In the genomic region with DNA sequence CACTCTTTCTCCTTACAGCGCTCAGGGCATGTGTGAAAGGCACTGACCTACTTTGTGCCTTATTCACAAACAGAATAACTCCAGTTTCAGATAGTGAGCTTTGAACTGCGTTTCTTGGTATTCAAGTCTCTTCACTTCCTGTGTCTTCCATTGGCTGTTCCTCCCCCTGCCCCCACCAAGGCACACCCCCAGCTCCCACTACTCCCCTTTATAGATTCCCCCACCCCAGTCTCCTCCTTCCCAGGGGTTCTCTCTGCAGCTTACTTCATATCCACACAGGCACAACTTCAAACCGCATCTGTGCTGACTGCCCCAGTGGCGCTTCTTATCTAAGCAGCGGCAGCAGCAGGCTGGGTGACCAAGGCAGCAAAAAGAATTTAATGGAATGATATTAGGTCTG, we compare ENCODE assay signal across 11 mouse cellular contexts.
A peak's percentile ranks its signal among the peaks of the same experiment; 100 is the strongest.
DNase-seq lines count a peak whose midpoint lies in the region; ATAC-seq lines count a peak whose summit lies in the region.
"Had no signal": no experiment of that assay in that cellular context is flagged by ENCODE, and none has a peak within 500 bp of the region (broad histone marks: within the 10 kb centered on the region; RNA-seq: fewer than 3 reads in every experiment).

No protein-coding gene starts in this region.

- peak; percentile 40 to 43 for DNase-seq in spleen, postnatal 36 days (ENCODE audit: low spot score in 2 of 2)
- no peak for DNase-seq in spleen, adult 18-20 months
- peak; percentile 81 for DNase-seq in thymus, postnatal 4 days
- no peak for DNase-seq in layer of hippocampus, postnatal 14 days (ENCODE audit: low spot score in 2 of 2)
- DNase-seq in frontal cortex, postnatal 10 days (ENCODE audit: low spot score in 2 of 2), result no peak
- DNase-seq in gastrocnemius, postnatal 10 days, result no peak
- DNase-seq: cerebellum, adult 11-12 months; heart, adult 2 months; midbrain, embryonic 14.5 days had no signal

- peak; percentile 59 for ATAC-seq in common myeloid progenitor, adult 5-6 weeks (replicated peaks; ENCODE audit: low read depth, poor library complexity, severe bottlenecking)
- peak; percentile 56 for ATAC-seq in megakaryocyte progenitor cell, adult 5-6 weeks (replicated peaks; ENCODE audit: poor library complexity)

Comparison
In these comparisons a context has a peak if more than half of its experiments do, and no peak if none do; other contexts are left out.
1. DNase-seq: peak in spleen, postnatal 36 days (2 of 2) and thymus, postnatal 4 days (single experiment); none in spleen, adult 18-20 months (0 of 2), layer of hippocampus, postnatal 14 days (0 of 2), frontal cortex, postnatal 10 days (0 of 2) and gastrocnemius, postnatal 10 days (single experiment).